Mouse (Mus musculus) kidney, postnatal 25 days (tissue): Measurements from ENCODE around the gene Gfm2.
"Not testable (repeated sequence)": the region's sequence is repeated elsewhere in the genome, so short reads cannot be mapped to it uniquely, and the experiment has no call there.

Experiments
- DNase-seq, 2 experiments: peaks; one replicate each; pipeline ENCODE4 v3.0.0; 2021; ENCODE audit warnings: mixed read lengths in 2 of 2

Gene Gfm2

GRCm38 (mm10) chr13:97137466-97138400 lies at the start of gene Gfm2, which contains the start of gene Nsa2:
Gene Gfm2 (plus strand): TSS chr13:97137937.
Gene Nsa2 (minus strand): TSS chr13:97137937.
- peak; percentile 88 to 94 for DNase-seq

GRCm38 (mm10) chr13:97088183-97088582 lies 49.6 kb upstream of the Gfm2 start:
- DNase-seq, result no peak

- no peak for DNase-seq
Measured at GRCm38 (mm10) chr13:97095726-97096125, 42.0 kb upstream of the Gfm2 start.

DNA sequence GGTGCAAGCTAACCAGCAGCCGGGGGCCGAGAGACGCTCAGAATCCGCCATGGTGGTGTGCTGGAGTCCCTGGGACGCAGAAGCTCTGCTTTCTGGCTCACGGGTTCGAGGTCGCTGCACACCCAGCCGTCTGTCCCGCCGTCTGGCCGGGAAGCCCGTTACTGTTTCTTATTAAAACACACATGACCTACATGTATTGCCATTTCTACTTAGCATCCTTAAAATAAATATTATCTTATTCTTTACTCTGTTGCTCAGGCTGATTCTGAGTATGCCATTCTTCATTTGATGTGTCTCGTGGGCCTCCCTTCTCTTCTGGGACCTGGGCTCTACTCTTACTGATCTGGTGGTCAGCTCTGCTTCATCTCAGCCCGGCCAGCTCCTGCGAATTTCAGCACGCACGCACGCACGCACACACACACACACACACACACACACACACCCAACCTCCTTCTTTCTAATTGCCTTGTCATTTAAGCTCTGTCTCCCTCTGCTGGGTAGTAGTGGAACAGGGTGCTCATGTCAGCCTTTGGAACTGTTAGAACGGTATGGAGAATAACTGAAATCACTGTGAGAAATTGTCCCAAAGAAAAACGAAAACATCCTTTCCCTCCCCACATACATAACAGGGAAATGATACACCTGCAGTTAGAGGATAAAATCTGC lies 38.4 kb upstream of the Gfm2 start, which contains the start of gene Gm6169:
Gm6169 (minus strand) TSS at position 51 of the 666 bp plus-strand sequence.
- peak; percentile 53 to 70 for DNase-seq

GRCm38 (mm10) chr13:97104996-97105395 lies 32.7 kb upstream of the Gfm2 start:
- DNase-seq, result no peak

DNA sequence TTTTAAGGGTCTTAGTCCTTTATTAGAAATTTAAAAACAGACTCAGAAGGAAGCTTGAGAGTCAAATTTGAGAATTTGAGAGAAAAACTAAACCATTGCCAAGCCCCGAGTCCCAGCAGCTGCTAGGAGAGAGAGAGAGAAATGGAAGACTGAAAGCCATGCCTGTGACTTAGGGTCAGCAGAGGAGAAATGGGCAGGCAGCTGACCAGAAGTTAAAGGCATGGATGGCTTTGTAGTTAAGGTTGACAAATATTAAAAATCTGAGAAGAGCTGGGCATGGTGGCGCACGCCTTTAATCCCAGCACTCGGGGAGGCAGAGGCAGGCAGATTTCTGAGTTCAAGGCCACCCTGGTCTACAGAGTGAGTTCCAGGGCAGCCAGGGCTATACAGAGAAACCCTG lies 30.0 kb upstream of the Gfm2 start:
- DNase-seq, result not testable (repeated sequence)

- DNase-seq, result peak; percentile 12 to 40
Measured at GRCm38 (mm10) chr13:97109046-97109445, 28.7 kb upstream of the Gfm2 start.

- DNase-seq, result no peak
Measured at GRCm38 (mm10) chr13:97121341-97121740, 16.4 kb upstream of the Gfm2 start.

GRCm38 (mm10) chr13:97129654-97130053 lies 8.1 kb upstream of the Gfm2 start:
- not testable (repeated sequence) for DNase-seq

GRCm38 (mm10) chr13:97130413-97130812 lies 7.3 kb upstream of the Gfm2 start:
- DNase-seq, result not testable (repeated sequence)

GRCm38 (mm10) chr13:97138404-97138931 lies 731 bp downstream of the Gfm2 start:
- DNase-seq, result not testable (repeated sequence)

- DNase-seq, result no peak
Measured at GRCm38 (mm10) chr13:97142321-97142720, 4.6 kb downstream of the Gfm2 start.

GRCm38 (mm10) chr13:97145834-97146233 lies 8.1 kb downstream of the Gfm2 start:
- DNase-seq, result peak in 1 of 2 experiments; percentile 53

GRCm38 (mm10) chr13:97175520-97176264 lies 38.0 kb downstream of the Gfm2 start:
- peak; percentile 61 to 85 for DNase-seq

DNA sequence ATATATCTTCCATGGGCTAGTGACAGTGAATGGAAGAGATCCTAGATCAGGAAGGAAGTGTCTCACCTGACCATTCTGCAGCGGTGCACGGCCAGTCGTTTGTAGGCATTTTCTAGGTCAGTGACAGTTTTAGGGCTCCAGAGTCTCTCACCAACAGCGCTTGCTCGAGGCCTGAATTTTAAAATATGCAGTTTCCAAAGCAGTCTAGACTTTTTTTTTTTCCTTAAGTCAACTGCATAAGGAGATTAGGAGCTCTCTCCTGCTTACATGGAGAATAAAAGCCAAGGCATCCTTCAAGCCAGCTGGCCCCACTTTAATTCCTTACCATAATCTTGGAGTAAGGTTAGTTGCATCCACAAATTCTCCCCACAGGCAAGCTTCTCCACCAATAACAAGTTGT lies 39.0 kb downstream of the Gfm2 start:
- no peak for DNase-seq

DNA sequence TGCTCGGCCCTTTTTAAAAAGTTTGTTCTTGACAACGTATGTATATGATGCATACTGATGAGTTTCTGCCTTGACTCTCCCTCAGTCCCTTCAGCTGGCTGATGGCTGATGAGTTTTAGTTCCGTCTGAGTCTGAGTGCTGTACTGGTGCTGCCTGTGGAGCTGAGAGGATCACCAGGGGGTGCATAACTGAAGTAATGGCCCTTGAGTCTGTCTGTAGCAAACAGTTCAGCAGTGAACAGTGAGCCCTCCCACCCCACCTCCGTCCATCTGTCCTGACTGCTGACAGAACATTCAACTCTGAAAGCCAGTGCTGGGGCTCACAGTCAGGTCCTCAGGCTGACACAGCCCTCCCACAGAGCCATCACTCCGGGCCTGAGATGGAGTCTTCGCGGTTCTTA lies 41.2 kb downstream of the Gfm2 start:
- DNase-seq, result no peak

DNA sequence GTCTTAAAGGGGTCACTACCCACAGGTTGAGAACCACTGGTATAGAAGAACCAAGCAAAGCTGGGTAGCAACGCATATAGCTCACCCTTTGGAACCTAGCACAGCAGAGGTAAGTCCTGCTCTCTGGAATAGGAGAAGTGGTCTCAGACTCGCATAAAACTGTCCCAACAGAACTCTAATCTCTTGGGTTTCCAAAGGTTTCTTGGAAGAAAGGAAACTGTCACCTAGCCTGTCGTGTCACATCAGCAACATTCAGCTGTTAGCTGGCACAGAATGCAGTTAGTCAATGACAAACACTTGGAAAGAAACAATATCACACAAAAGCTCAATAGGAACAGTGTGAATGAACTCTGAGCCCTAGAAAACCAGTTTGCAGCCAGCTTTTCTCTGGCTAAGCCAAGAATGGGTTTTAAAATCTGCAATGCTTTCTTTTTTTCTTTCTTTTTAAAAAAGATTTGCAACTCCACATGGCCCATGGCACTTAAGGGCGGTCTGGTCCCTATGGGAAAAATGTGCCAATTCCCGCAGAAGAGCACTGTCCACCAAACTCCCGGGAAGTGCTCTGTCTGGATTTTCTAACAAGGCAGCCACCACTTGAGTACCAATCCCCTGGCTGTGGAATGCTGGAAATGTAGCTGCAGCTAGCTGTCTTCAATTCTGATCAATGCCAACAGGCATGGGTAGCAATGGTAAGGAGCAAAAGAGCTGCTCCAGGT lies 42.5 kb downstream of the Gfm2 start:
- no peak for DNase-seq

- no peak for DNase-seq
Measured at GRCm38 (mm10) chr13:97182821-97183220, 45.1 kb downstream of the Gfm2 start.

- DNase-seq, result no peak
Measured at GRCm38 (mm10) chr13:97184168-97184567, 46.4 kb downstream of the Gfm2 start.

GRCm38 (mm10) chr13:97184656-97185055 lies 46.9 kb downstream of the Gfm2 start:
- peak in 1 of 2 experiments; percentile 24 for DNase-seq

DNA sequence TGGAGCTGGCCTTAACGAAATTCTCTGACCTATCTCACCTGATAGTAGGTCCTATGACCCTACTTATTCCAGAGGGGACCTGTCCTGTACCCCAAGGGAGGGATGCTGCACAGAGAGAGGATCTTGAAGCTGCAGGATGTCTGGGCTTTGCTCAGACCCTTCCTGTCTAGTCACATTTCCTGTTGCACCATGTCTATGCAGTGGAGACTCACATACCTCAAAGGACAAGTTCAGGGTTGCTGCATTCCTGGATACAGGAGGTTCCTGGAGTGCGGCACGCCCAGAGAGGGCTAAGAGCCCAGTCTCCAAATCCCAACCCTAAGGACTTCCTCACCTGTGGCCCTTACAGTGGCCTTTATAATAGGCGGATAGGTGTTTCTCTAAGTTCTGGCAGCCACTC lies 48.6 kb downstream of the Gfm2 start:
- no peak for DNase-seq

GRCm38 (mm10) chr13:97187693-97188092 lies 50.0 kb downstream of the Gfm2 start:
- no peak for DNase-seq
